Mouse (Mus musculus): ENCODE measurements around the gene Itpk1. TPM values are rescaled to one million over a fixed set of nuclear protein-coding genes. Genes with fewer than 3 reads are reported as not detected.
A peak's percentile ranks its signal among the peaks of the same experiment; 100 is the strongest.

Itpk1 gene
- total RNA-seq, 1 experiment from 2014 or later = 12.0 TPM

- ATAC-seq (replicated peaks; ENCODE audit: low read depth, poor library complexity, severe bottlenecking) = no peak
Observed at GRCm38 (mm10) chr12:102527989-102528388, 176.7 kb downstream of the Itpk1 start.

- peak; percentile 38; the same call in 1 of the 2 replicates for ATAC-seq (replicated peaks; ENCODE audit: low read depth, poor library complexity, severe bottlenecking)
Observed at GRCm38 (mm10) chr12:102524760-102525159, 180.0 kb downstream of the Itpk1 start.

- ATAC-seq (replicated peaks; ENCODE audit: low read depth, poor library complexity, severe bottlenecking) = peak; percentile 72
Observed at GRCm38 (mm10) chr12:102524216-102524615, 180.5 kb downstream of the Itpk1 start.

GRCm38 (mm10) chr12:102521777-102522319, 182.9 kb downstream of the Itpk1 start:
- ATAC-seq (replicated peaks; ENCODE audit: low read depth, poor library complexity, severe bottlenecking) = no peak

- no peak for ATAC-seq (replicated peaks; ENCODE audit: low read depth, poor library complexity, severe bottlenecking)
Observed at GRCm38 (mm10) chr12:102519929-102520720, 184.6 kb downstream of the Itpk1 start.

Other genes starting within 250 kb of the Itpk1 start
- gene Golga5, start 235.8 kb downstream of the Itpk1 start, total RNA-seq (2017) = 76.9 and 81.0 TPM in 2 replicates
- gene Chga, start 150.0 kb downstream of the Itpk1 start, total RNA-seq (2017) = not detected in 2 replicates
- gene Moap1, start 38.7 kb upstream of the Itpk1 start, total RNA-seq (2017) = 5.5 and 11.6 TPM in 2 replicates
- 11.3 and 11.9 TPM in 2 replicates for gene Tmem251, start 38.8 kb upstream of the Itpk1 start, total RNA-seq (2017)
- not detected in 2 replicates for gene Gm28051, start 52.8 kb upstream of the Itpk1 start, total RNA-seq (2017)
- gene Gon7, start 52.9 kb upstream of the Itpk1 start, total RNA-seq (2017) = 16.2 and 26.6 TPM in 2 replicates
- 49.6 and 57.7 TPM in 2 replicates for gene Ubr7, start 53.0 kb upstream of the Itpk1 start, total RNA-seq (2017)
- gene Gm20604, start 53.7 kb upstream of the Itpk1 start, total RNA-seq (2017) = 7.4 and 7.7 TPM in 2 replicates
- gene Btbd7, start 173.5 kb upstream of the Itpk1 start, total RNA-seq (2017) = 21.4 and 25.6 TPM in 2 replicates
- not detected in 2 replicates for gene Cox8c, start 194.4 kb upstream of the Itpk1 start, total RNA-seq (2017)
- gene Unc79, start 243.9 kb upstream of the Itpk1 start, total RNA-seq (2017) = 0.09 TPM in 1 of 2 replicates, not detected in the other